Mouse (Mus musculus): ENCODE data around the gene Fstl4. TPM values are rescaled to one million over a fixed set of nuclear protein-coding genes. Genes with fewer than 3 reads are reported as not detected.
"Not testable (repeated sequence)": the region's sequence is repeated elsewhere in the genome, so short reads cannot be mapped to it uniquely, and the experiment has no call there.

Fstl4 gene
- polyA plus RNA-seq, 1 experiment from 2014 or later: 8.5 TPM

GRCm38 (mm10) chr11:53085858-53086565 lies 321.6 kb downstream of the Fstl4 start:
- H3K4me3 ChIP-seq (ENCODE audit: low read depth, low read length): no peak overlapping the region
- DNase-seq (no peak), ATAC-seq (ENCODE audit: insufficient read depth) (no peak; the same call in 1 of the 2 replicates)
- no peak overlapping the region for H3K9ac ChIP-seq
- 64% methylated on average over 9 of the region's 9 CpGs for WGBS
- H3K4me2 ChIP-seq: no peak overlapping the region
- no peaks in the 10 kb centered on the region for H3K9me3 ChIP-seq (ENCODE audit: low read depth, low read length)
- no peaks in the 10 kb centered on the region for H3K36me3 ChIP-seq (ENCODE audit: insufficient read depth)
- peaks cover 5% of the 10 kb centered on the region; the same call in 1 of the 2 replicates for H3K4me1 ChIP-seq (ENCODE audit: insufficient read depth)
- no peaks in the 10 kb centered on the region for H3K27me3 ChIP-seq (ENCODE audit: insufficient read depth, low read length)
- H3K27ac ChIP-seq (ENCODE audit: low read depth): no peak overlapping the region
- TF ChIP-seq CTCF (IDR thresholded peaks at IDR 0.05; ENCODE audit: low read depth): no peak

- not testable (repeated sequence) for ATAC-seq (ENCODE audit: insufficient read depth); DNase-seq; H3K27ac ChIP-seq (ENCODE audit: low read depth); H3K4me3 ChIP-seq (ENCODE audit: low read depth, low read length); H3K27me3 ChIP-seq (ENCODE audit: insufficient read depth, low read length); H3K4me2 ChIP-seq; H3K36me3 ChIP-seq (ENCODE audit: insufficient read depth); H3K9ac ChIP-seq; H3K9me3 ChIP-seq (ENCODE audit: low read depth, low read length); H3K4me1 ChIP-seq (ENCODE audit: insufficient read depth)
- 75% methylated on average over 3 of the region's 3 CpGs for WGBS
These were observed 323.5 kb downstream of the Fstl4 start for GRCm38 (mm10) chr11:53087896-53088295.

GRCm38 (mm10) chr11:53091596-53091995 lies 327.2 kb downstream of the Fstl4 start:
- Histone ChIP-seq H3K36me3 (ENCODE audit: insufficient read depth) (no peaks in the 10 kb centered on the region), H3K9me3 (ENCODE audit: low read depth, low read length) (no peaks in the 10 kb centered on the region), H3K4me3 (ENCODE audit: low read depth, low read length) (no peak overlapping the region), H3K9ac (no peak overlapping the region), H3K27me3 (ENCODE audit: insufficient read depth, low read length) (no peaks in the 10 kb centered on the region), H3K27ac (ENCODE audit: low read depth) (no peak overlapping the region), H3K4me1 (ENCODE audit: insufficient read depth) (no peaks in the 10 kb centered on the region), H3K4me2 (no peak overlapping the region)
- DNase-seq (no peak), ATAC-seq (ENCODE audit: insufficient read depth) (no peak)
- no peak for TF ChIP-seq CTCF (IDR thresholded peaks at IDR 0.05; ENCODE audit: low read depth)
- WGBS: 38% methylated on average over 5 of the region's 5 CpGs

- no peak overlapping the region for H3K27ac ChIP-seq (ENCODE audit: low read depth)
- TF ChIP-seq CTCF (IDR thresholded peaks at IDR 0.05; ENCODE audit: low read depth): no peak
- ATAC-seq (ENCODE audit: insufficient read depth) (no peak), DNase-seq (no peak)
- peaks cover 5% of the 10 kb centered on the region; the same call in 1 of the 2 replicates for H3K4me1 ChIP-seq (ENCODE audit: insufficient read depth)
- H3K36me3 ChIP-seq (ENCODE audit: insufficient read depth): no peaks in the 10 kb centered on the region
- H3K9ac ChIP-seq: no peak overlapping the region
- no peaks in the 10 kb centered on the region for H3K9me3 ChIP-seq (ENCODE audit: low read depth, low read length)
- H3K4me3 ChIP-seq (ENCODE audit: low read depth, low read length): no peak overlapping the region
- no peak overlapping the region for H3K4me2 ChIP-seq
- 76% methylated on average over 9 of the region's 9 CpGs for WGBS
- H3K27me3 ChIP-seq (ENCODE audit: insufficient read depth, low read length): no peaks in the 10 kb centered on the region
These were observed 332.4 kb downstream of the Fstl4 start for GRCm38 (mm10) chr11:53096871-53097270.

GRCm38 (mm10) chr11:53097331-53097730 lies 332.9 kb downstream of the Fstl4 start:
- no peak overlapping the region for H3K9ac ChIP-seq
- 77% methylated on average over 8 of the region's 8 CpGs for WGBS

GRCm38 (mm10) chr11:53097870-53098269 lies 333.4 kb downstream of the Fstl4 start:
- peaks cover 5% of the 10 kb centered on the region; the same call in 1 of the 2 replicates for H3K4me1 ChIP-seq (ENCODE audit: insufficient read depth)
- ATAC-seq (ENCODE audit: insufficient read depth) (no peak), DNase-seq (no peak)
- no peak overlapping the region for H3K4me2 ChIP-seq
- WGBS: 86% methylated on average over 6 of the region's 6 CpGs
- no peaks in the 10 kb centered on the region for H3K9me3 ChIP-seq (ENCODE audit: low read depth, low read length)
- no peak overlapping the region for H3K9ac ChIP-seq
- H3K27me3 ChIP-seq (ENCODE audit: insufficient read depth, low read length): no peaks in the 10 kb centered on the region
- H3K4me3 ChIP-seq (ENCODE audit: low read depth, low read length): no peak overlapping the region
- H3K36me3 ChIP-seq (ENCODE audit: insufficient read depth): no peaks in the 10 kb centered on the region
- no peak for TF ChIP-seq CTCF (IDR thresholded peaks at IDR 0.05; ENCODE audit: low read depth)
- no peak overlapping the region for H3K27ac ChIP-seq (ENCODE audit: low read depth)

More at GRCm38 (mm10) chr11:53097331-53097730, 332.9 kb downstream of the Fstl4 start:
- no peaks in the 10 kb centered on the region for H3K36me3 ChIP-seq (ENCODE audit: insufficient read depth)
- H3K27me3 ChIP-seq (ENCODE audit: insufficient read depth, low read length): no peaks in the 10 kb centered on the region
- H3K4me2 ChIP-seq: no peak overlapping the region
- no peak overlapping the region for H3K27ac ChIP-seq (ENCODE audit: low read depth)
- DNase-seq (no peak), ATAC-seq (ENCODE audit: insufficient read depth) (no peak)
- no peak overlapping the region for H3K4me3 ChIP-seq (ENCODE audit: low read depth, low read length)
- TF ChIP-seq CTCF (IDR thresholded peaks at IDR 0.05; ENCODE audit: low read depth): no peak
- no peaks in the 10 kb centered on the region for H3K9me3 ChIP-seq (ENCODE audit: low read depth, low read length)
- peaks cover 5% of the 10 kb centered on the region; the same call in 1 of the 2 replicates for H3K4me1 ChIP-seq (ENCODE audit: insufficient read depth)

- 27% methylated on average over 3 of the region's 3 CpGs for WGBS
- H3K27ac ChIP-seq (ENCODE audit: low read depth): no peak overlapping the region
- DNase-seq (peak; percentile 93), ATAC-seq (ENCODE audit: insufficient read depth) (peak; percentile 94)
- no peak overlapping the region for H3K9ac ChIP-seq
- H3K9me3 ChIP-seq (ENCODE audit: low read depth, low read length): no peaks in the 10 kb centered on the region
- no peak overlapping the region for H3K4me3 ChIP-seq (ENCODE audit: low read depth, low read length)
- no peaks in the 10 kb centered on the region for H3K36me3 ChIP-seq (ENCODE audit: insufficient read depth)
- H3K4me1 ChIP-seq (ENCODE audit: insufficient read depth): peaks cover 5% of the 10 kb centered on the region; the same call in 1 of the 2 replicates
- TF ChIP-seq CTCF (IDR thresholded peaks at IDR 0.05; ENCODE audit: low read depth): no peak
- no peaks in the 10 kb centered on the region for H3K27me3 ChIP-seq (ENCODE audit: insufficient read depth, low read length)
- no peak overlapping the region for H3K4me2 ChIP-seq
These were observed 334.4 kb downstream of the Fstl4 start for GRCm38 (mm10) chr11:53098780-53099198.

Measured in lung, embryonic 14.5 days (tissue).